Mouse (Mus musculus) thymus, postnatal 14 days (tissue): ENCODE measurements around the gene Mrpl33.
"Not testable (repeated sequence)": the region's sequence is repeated elsewhere in the genome, so short reads cannot be mapped to it uniquely, and the experiment has no call there.

Experiments
- DNase-seq: peaks from one replicate; pipeline ENCODE4 v3.0.0; 2021

The Mrpl33 gene

DNA sequence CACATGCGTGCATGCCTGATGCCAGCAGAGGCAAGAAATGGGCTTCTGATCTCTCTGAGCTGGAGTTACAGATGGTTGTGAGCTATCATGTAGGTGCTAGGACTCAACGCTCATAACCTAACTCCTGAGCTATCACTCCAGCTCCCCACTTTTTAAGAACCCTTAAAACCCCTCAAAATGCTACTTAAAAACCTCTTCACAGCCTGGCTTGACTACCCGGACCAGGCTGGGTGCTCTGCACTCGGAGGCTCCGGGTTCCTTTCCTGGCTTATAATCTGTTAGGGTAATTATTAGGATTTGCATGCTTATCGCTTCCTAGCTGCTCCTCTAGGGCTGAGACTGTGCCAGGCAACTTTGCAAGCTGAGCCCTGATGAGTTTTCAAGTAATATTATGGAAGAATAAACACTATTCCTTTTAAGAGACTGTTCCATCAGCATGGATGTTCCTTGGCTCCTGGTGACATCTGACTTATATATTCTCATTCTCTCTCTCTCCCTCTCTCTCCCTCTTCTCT is 752 bp downstream of the Mrpl33 start:
- DNase-seq, result no peak

- no peak for DNase-seq
These were observed 1.4 kb downstream of the Mrpl33 start for GRCm38 (mm10) chr5:31598121-31598520.

DNA sequence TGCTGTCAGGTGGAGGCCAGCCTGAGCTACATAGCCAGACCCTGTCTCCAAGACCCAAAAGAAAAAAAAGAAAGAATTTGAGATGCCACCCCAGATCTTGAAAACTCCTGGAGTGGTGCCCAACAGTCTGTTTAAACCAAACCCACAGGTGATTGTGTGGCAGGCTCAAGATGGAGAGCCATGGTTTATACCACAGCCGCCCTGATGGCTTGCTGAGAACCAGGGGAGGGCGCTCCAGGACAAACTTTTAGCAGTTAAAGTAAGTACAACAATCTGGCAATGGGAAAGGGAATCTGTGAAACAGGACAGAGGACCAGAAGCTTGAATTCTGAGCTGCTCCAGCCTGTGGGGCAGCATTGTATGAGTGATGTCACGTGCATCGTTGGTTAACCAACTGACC is 1.8 kb downstream of the Mrpl33 start:
- DNase-seq, result peak; percentile 65

GRCm38 (mm10) chr5:31599161-31599560 is 2.4 kb downstream of the Mrpl33 start:
- peak; percentile 33 for DNase-seq

GRCm38 (mm10) chr5:31601162-31601722 is 4.5 kb downstream of the Mrpl33 start:
- DNase-seq, result no peak

GRCm38 (mm10) chr5:31602377-31602776 is 5.6 kb downstream of the Mrpl33 start:
- peak; percentile 78 for DNase-seq

GRCm38 (mm10) chr5:31603766-31604165 is 7.0 kb downstream of the Mrpl33 start:
- DNase-seq, result no peak

DNA sequence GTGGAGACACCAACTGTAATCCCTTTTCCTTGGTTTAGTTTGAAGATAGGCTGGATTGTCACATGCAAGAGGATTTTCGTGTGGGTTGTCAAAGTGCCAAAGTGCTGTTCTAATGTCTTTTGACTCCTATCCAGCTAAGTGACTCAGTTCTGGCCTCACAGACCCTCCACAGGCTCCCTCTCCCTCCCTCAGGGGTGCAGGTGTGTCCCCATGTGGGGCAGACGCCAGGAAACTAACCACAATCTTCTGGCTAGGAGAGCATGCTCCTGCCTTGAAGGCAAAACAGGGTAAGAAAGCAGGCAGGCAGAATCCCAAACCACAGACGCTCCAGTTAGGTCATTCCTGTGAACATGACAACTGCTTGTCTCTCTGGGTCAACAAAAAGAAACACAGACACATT is 9.4 kb downstream of the Mrpl33 start:
- DNase-seq, result peak; percentile 74

DNA sequence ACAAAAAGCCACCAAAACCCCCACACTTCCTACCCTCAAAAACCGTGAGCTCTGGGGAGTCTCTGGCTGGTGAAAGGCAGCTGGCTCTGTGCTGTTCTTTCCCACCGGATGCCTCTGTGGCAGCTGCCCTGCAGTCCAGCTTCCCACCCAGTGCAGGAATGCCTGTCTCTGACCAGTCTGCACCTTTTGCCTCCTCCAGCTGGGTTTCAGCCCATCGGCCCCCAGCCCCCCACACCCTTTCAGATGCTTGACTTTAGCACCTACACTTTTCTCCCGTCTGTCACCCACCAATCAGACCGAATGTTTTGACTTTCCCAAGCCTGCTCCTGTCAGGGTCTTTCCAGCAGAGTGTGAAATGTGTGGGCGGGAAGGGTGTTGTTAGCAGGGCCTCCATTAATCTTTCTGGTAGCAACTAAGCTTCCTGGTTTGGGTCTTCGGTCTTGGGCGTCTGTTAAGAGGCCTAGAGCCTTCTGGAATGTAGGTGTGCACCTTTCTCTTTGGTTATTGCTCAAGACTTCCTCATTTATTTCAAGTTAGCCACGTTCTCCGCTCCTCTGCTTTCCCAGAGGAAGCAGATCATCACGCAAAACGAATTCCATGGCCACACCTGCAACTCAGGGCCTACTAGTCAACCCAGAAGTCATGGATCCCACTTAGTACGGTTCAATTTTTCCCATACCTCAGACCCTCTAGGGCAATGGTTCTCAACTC is 13.8 kb downstream of the Mrpl33 start:
- DNase-seq, result no peak

DNA sequence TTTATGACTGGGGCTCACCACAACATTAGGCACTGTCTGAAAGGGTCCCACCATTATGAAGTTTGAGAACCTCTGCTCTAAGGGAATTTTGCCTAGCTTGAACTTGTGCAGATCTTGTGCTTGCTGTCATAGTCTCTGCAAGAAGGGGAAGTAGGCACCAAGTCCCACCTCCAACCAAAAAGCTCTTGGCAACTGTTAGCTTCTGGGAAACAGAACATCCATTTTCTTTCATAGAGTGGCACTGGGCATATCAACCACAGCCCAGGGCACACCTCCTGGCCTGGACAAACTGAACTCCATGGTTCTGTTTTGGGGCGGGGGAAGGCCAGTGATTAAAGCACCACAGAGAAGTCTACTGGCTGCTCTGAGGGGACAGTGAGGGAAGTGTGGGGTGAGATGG is 14.5 kb downstream of the Mrpl33 start:
- DNase-seq, result no peak

GRCm38 (mm10) chr5:31613852-31614286 is 17.1 kb downstream of the Mrpl33 start:
- peak; percentile 84 for DNase-seq

- peak; percentile 67 for DNase-seq
These were observed 17.7 kb downstream of the Mrpl33 start for GRCm38 (mm10) chr5:31614339-31615025.

GRCm38 (mm10) chr5:31620326-31620725 is 23.6 kb downstream of the Mrpl33 start:
- DNase-seq, result no peak

DNA sequence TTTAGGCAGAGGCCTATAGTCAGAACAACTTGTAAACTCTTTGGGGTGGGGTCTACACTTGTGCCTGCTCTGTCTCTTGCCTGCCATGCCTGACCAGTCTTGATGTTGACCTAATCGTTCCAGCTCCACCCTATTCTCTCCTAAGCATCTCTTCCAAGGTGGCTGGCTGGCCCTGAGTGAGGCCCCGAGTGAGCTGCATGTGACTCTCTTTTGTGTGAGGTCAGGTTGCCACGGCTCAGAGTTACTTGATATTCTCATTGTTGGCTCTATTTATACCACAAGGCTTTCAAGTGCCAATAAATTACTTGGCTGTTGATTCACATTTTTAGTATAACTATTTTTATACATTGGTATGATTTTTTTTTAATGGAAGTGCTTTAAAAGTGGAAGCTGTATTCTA is 30.4 kb downstream of the Mrpl33 start:
- no peak for DNase-seq

DNA sequence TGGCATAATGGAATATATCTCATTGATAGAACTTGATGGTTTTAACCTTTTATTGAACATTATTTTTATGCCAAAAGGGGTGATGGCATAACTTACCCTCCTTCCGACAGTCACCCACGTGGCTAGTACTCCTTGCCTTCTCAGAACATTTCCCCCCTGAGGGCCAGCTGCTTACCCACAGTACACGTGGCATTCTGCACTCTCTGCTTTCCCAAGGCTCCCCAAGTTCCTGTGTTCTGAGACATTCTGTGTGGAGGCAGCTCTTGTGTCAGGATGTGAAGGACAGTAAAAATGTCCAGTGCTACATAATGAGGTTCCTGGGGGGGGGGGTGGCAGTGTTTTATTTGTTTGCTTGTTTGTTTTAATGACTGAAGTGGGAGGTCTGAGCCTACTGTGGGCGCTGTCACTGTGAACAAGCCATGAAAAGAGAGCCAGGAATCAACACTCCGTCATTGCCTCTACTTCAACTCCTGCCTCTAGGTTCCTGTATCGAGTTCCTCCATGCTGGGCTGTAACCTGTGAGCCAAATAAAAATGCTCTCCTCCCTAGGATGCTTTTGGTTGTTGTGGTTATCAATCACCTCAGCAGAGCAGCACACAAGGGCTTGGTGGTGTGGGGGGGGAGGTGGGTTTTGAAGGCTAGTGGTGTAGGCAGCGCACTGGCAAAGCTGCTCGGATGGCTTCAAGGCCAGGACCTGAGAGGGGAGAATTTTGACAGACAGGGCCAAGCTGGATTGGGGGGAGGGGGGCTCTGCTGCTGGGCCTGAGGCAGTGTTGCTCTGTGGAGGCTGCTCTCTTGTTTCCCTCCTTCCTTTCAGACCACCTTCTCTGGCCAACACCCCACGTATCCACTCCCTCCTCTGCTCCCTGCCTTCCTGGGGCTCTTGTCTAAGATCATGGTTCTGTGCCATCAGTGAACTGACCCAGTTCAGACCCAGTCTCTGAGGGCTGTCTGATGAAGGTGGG is 31.1 kb downstream of the Mrpl33 start:
- no peak for DNase-seq

GRCm38 (mm10) chr5:31628555-31628954 is 31.8 kb downstream of the Mrpl33 start:
- DNase-seq, result no peak

- DNase-seq, result no peak
These were observed 33.3 kb downstream of the Mrpl33 start for GRCm38 (mm10) chr5:31630064-31630463.

- not testable (repeated sequence) for DNase-seq
These were observed 34.4 kb downstream of the Mrpl33 start for GRCm38 (mm10) chr5:31631169-31631568.

- no peak for DNase-seq
These were observed 37.4 kb downstream of the Mrpl33 start for GRCm38 (mm10) chr5:31634161-31634560.

DNA sequence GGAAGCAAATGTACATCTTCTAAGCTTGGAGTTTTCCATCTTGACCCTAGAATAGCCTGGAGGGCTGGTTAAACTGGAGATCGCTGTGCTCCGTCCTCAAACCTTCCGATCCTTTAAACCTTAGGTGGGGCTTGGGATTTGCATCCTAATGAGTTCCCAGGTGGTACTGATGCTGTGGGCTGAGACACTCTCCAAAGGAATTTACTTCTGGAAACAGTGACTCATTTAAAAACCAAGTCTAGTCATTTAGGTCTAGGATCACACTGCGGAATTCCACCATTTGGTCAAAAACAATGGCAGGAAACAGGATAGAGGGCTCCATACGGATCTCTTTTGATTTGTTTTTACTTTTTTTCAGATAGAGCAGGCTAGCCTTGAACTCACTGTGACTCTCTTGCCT is 37.9 kb downstream of the Mrpl33 start:
- no peak for DNase-seq

DNA sequence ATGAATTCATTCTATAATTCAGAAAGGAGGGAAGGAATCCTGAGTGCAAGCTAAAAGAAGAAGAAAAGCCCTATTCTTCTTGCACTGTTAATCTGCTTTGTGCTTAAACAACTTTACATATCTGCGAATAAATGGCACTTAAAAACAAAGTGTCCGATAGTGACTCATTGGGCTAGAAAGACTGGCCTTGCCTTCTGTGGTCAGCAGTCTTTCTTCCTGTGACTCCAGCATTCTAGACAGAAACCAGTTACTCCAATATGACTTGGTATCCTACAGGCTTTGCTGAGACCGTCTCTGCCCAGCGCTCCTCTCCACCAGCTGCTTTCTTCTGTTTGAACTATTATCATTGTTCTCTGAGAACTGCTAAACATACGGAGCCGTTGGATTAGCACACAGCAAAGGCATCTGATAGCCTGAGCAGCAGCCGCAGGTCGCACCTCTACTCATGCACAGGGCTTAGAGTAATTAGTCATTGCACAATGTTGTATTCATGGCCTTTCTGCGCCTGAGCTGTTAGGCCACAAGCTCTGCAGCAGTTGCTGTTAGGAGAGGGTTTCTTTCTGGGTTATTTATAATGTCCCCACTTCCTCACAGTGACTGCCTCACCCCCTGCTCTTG is 40.0 kb downstream of the Mrpl33 start:
- DNase-seq, result no peak

DNA sequence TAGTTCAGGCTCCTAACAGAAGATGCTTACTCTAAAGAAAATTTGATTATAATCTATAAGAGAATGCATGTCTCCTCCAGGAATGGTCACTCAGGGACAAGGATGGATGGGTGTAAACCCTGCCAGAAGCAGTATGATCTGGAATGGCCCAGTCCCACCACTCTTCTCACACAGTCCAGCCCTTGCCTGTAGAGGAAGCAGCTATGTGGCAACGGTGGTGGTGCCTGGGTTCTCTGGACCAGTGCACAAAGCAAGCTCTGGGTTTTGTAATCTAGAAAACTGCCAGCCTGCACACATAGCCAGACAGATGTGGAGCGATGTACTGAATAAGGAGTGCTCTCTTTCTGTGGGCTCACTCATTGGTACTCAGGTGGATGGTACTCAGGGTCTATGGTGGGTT is 43.8 kb downstream of the Mrpl33 start:
- DNase-seq, result no peak
